Mouse (Mus musculus): ENCODE measurements at regions not wholly inside any gene's neighbourhood (a gene's known extent, or its start where the extent isn't known, plus 50 kb on each side); places are given as distances from the start of the nearest gene placed in this dataset. TPM values are rescaled to one million over a fixed set of nuclear protein-coding genes. Genes with fewer than 3 reads are reported as not detected.

DNA sequence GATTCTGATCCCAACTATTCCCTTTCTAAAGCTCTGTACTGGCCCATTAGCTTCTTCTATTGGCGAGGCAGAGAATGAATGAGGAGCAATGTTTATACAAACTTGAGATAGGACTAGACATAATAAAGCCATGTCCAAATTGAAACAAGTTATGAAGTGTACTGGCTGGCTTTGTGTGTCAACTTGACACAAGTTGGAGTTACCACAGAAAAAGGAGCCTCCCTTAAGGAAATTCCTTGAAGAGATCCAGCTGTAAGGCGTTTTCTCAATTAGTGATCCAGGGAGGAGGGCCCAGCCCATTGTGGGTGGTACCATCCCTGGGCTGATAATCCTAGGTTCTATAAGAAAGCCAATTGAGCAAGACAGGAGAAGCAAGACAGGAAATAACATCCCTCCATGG is 135.9 kb upstream of the Cr2 start:
- ATAC-seq (ENCODE audit: low read depth), result no peak
- no peaks in the 10 kb centered on the region for H3K4me1 ChIP-seq (ENCODE audit: control insufficient read depth, insufficient read depth, low read length)
- no peak for DNase-seq (ENCODE audit: low spot score)
- H3K9me3 ChIP-seq (ENCODE audit: control insufficient read depth, low read length), result no peaks in the 10 kb centered on the region
- 60% methylated on average over 2 of the region's 2 CpGs for WGBS
- no peak overlapping the region for H3K4me2 ChIP-seq (ENCODE audit: low read depth, low read length)
- H3K4me3 ChIP-seq (ENCODE audit: low read depth, low read length), result no peak overlapping the region
- H3K9ac ChIP-seq (ENCODE audit: low read depth, low read length), result no peak overlapping the region
- no peaks in the 10 kb centered on the region for H3K36me3 ChIP-seq (ENCODE audit: control insufficient read depth, insufficient read depth, low read length)
- no peaks in the 10 kb centered on the region for H3K27me3 ChIP-seq (replicated peaks; ENCODE audit: control insufficient read depth, insufficient read depth, low read length)
- no peak overlapping the region for H3K27ac ChIP-seq (replicated peaks; ENCODE audit: low read depth, low read length)

DNA sequence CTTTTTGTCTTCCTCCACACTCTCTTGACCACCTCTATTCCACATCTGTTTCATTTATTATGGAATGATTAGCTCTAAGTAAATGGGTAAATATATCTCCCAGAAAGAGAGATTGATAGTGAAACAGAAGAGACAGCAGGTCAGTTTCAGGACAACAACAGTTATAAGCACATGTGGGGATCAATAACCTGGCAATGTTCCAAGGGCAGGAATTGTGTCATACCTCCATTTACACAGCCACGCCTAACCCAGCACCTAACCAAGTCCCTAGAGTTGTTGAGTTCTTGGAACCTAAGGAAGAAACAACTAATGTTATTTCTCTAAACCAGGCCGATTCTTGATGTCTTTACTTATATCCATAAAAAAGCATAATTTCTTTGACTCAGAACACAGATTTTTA is 108.6 kb upstream of the Cr2 start:
- H3K4me1 ChIP-seq (ENCODE audit: control insufficient read depth, insufficient read depth, low read length), result no peaks in the 10 kb centered on the region
- no peak overlapping the region for H3K4me2 ChIP-seq (ENCODE audit: low read depth, low read length)
- no peaks in the 10 kb centered on the region for H3K36me3 ChIP-seq (ENCODE audit: control insufficient read depth, insufficient read depth, low read length)
- WGBS, result 79% methylated on average over 2 of the region's 2 CpGs
- H3K4me3 ChIP-seq (ENCODE audit: low read depth, low read length), result no peak overlapping the region
- DNase-seq (ENCODE audit: low spot score) (no peak), ATAC-seq (ENCODE audit: low read depth) (no peak)
- no peak overlapping the region for H3K9ac ChIP-seq (ENCODE audit: low read depth, low read length)
- H3K27me3 ChIP-seq (replicated peaks; ENCODE audit: control insufficient read depth, insufficient read depth, low read length), result no peaks in the 10 kb centered on the region
- H3K27ac ChIP-seq (replicated peaks; ENCODE audit: low read depth, low read length), result no peak overlapping the region
- H3K9me3 ChIP-seq (ENCODE audit: control insufficient read depth, low read length), result no peaks in the 10 kb centered on the region

DNA sequence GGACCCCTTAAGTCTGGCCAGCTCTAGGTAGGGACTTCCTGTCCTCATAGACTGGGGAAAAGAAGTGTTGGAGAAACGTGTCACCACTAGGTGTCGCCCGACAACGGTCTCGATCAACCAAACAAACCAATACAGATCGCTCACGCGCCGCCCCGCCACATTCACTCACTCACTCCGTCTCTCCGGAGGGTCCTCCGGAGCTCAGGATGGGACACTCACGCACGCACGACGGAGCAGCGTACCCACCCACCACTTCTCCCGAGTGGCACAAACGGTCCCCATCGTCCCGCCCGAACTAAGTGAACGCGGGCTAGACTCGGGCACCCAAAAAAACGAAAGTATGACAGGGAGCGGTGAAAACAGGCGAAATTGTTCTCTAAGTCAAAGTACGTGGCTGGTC is 65.0 kb upstream of the Cr2 start:
- no peaks in the 10 kb centered on the region for H3K36me3 ChIP-seq (ENCODE audit: control insufficient read depth, insufficient read depth, low read length)
- H3K4me1 ChIP-seq (ENCODE audit: control insufficient read depth, insufficient read depth, low read length), result no peaks in the 10 kb centered on the region
- no peak overlapping the region for H3K4me3 ChIP-seq (ENCODE audit: low read depth, low read length)
- no peak for ATAC-seq (ENCODE audit: low read depth)
- no peaks in the 10 kb centered on the region for H3K27me3 ChIP-seq (replicated peaks; ENCODE audit: control insufficient read depth, insufficient read depth, low read length)
- no peak overlapping the region for H3K27ac ChIP-seq (replicated peaks; ENCODE audit: low read depth, low read length)
- no peak overlapping the region for H3K4me2 ChIP-seq (ENCODE audit: low read depth, low read length)
- no peak overlapping the region for H3K9ac ChIP-seq (ENCODE audit: low read depth, low read length)
- 7% methylated on average over 30 of the region's 30 CpGs for WGBS
- no peaks in the 10 kb centered on the region for H3K9me3 ChIP-seq (ENCODE audit: control insufficient read depth, low read length)
- DNase-seq (ENCODE audit: low spot score), result peak; percentile 100

- Histone ChIP-seq H3K9me3 (ENCODE audit: control insufficient read depth, low read length) (no peaks in the 10 kb centered on the region), H3K27ac (replicated peaks; ENCODE audit: low read depth, low read length) (no peak overlapping the region), H3K4me3 (ENCODE audit: low read depth, low read length) (no peak overlapping the region), H3K4me2 (ENCODE audit: low read depth, low read length) (no peak overlapping the region), H3K4me1 (ENCODE audit: control insufficient read depth, insufficient read depth, low read length) (no peaks in the 10 kb centered on the region), H3K27me3 (replicated peaks; ENCODE audit: control insufficient read depth, insufficient read depth, low read length) (no peaks in the 10 kb centered on the region), H3K36me3 (ENCODE audit: control insufficient read depth, insufficient read depth, low read length) (no peaks in the 10 kb centered on the region), H3K9ac (ENCODE audit: low read depth, low read length) (no peak overlapping the region)
- ATAC-seq (ENCODE audit: low read depth) (no peak), DNase-seq (ENCODE audit: low spot score) (peak; percentile 51)
Observed at GRCm38 (mm10) chr1:195232658-195233057, 56.1 kb upstream of the Cr2 start.

DNA sequence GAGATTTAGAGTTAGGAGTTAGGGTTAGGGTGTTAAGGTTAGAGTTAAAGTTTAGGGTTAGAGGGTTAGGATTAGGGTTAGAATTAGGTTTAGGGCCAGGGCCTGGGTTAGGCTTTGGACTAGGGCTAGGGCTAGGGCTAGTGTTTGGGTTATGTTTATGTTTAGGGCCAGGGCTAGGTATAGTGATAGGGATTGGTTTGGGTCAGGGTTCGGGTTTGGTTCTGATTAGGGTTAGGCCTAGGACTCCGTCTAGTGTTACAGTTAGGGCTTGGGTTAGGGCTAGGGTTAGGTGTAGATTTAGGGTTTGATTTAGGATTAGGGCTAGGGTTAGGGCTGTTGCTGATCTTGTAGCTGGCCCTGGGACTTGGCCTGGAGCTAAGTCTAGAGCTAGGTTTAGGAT is 50.5 kb upstream of the Cr2 start:
- Histone ChIP-seq H3K27me3 (replicated peaks; ENCODE audit: control insufficient read depth, insufficient read depth, low read length) (no peaks in the 10 kb centered on the region), H3K4me1 (ENCODE audit: control insufficient read depth, insufficient read depth, low read length) (no peaks in the 10 kb centered on the region), H3K36me3 (ENCODE audit: control insufficient read depth, insufficient read depth, low read length) (no peaks in the 10 kb centered on the region), H3K4me2 (ENCODE audit: low read depth, low read length) (no peak overlapping the region), H3K9me3 (ENCODE audit: control insufficient read depth, low read length) (no peaks in the 10 kb centered on the region), H3K4me3 (ENCODE audit: low read depth, low read length) (no peak overlapping the region), H3K27ac (replicated peaks; ENCODE audit: low read depth, low read length) (no peak overlapping the region), H3K9ac (ENCODE audit: low read depth, low read length) (no peak overlapping the region)
- DNase-seq (ENCODE audit: low spot score), result no peak
- ATAC-seq (ENCODE audit: low read depth), result no peak
- WGBS, result 92% methylated on average over 2 of the region's 2 CpGs

Small RNA genes lying in the stretch of these regions (microRNA-seq; reads per million reads assigned to microRNA genes)
- gene Gm24802 (ENCODE audit: borderline number of aligned reads), result not detected
